Mouse (Mus musculus) layer of hippocampus, adult 9-10 months (tissue): ENCODE data around the gene Aurkb.

ENCODE experiments used
- DNase-seq: peaks from one replicate; pipeline ENCODE4 v3.0.0; 2022; ENCODE audit warnings: low spot score

Aurkb gene

DNA sequence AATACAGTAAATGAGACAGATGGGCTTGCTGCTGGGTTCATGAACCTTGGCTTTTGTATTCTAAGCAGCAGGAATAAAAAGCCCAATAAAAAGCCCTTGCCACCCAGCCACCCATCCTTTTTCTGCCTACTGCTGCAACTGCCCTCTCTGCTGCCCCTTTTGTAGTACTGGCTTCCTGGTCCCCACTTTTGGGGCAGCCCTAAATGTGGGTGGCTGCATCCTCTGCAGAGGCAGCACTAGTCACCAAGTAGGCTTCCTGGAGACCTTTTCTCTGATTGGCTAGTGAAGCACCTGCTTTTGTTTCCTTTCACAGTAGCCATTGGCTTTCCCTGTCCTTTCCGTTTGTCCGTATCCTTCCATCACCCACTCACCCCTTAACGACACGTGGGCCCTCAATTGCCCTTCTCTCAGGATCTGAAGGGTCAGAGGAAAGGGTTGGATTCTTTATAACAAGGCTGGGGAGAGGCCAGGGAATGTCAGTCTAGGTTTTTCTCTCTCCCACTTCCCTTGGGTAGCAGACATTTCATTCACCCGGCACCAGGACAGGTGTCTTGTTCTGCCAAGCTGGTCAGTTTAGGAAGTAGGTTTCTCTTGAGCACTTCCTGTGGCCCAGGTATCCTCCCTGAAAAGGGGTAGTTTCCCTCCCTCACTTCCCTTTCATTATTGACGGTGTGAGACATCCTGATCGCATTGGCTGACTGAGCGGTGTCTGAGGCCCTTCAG lies 52.8 kb downstream of the Aurkb start:
- DNase-seq: no peak

DNA sequence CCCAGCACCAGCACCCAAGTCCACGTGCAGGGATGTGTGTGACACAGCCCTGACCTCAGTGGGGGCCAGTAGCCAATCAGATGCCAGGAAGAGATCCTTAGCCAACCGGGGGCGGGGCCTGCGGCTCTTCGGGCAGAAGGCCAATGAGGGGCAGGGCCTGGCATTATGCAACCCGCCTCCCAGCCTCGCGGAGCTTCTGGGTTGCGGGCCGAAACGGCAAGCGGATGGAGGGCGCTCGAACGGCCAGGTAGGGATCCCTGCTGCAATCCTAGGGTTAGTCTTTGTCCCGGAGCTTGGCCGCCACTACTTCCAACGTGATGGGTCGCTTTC lies 53.3 kb downstream of the Aurkb start:
- peak; percentile 94 for DNase-seq

DNA sequence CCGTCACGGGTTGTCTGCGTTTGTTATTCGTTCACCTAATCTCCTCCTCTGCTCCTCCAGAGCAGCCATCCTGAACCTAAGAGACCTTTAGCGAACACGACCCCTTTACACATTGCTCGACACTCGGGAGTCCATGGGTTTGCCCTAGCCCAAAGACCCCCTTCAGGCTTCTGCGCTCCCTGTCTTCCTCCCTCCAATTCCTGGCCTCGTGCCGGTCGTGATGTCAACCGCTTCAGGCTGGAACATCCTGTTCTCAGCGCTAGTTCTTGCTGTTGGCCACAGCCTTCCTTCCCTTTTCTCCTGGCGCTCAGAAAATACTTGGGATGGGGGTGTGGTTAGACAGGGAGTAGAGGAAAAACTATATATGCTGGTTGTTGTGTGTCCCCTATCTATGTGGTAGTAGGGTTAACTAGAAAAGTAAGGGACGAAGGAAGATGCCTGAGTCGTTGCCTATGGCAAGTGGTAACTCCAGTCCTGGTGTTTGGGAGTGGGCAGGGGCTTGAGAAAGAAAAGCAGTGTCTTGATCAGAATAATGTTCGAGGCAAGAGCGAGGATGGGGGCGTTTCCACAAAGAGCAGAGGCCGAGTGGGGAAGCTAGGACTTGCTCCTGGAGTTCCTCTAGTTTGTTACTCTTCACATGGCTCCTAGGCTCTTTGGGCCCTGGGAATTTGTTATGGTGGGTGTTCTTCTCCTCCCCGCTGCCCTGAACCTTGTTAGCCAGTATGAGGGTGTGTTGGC lies 53.9 kb downstream of the Aurkb start:
- no peak for DNase-seq

DNA sequence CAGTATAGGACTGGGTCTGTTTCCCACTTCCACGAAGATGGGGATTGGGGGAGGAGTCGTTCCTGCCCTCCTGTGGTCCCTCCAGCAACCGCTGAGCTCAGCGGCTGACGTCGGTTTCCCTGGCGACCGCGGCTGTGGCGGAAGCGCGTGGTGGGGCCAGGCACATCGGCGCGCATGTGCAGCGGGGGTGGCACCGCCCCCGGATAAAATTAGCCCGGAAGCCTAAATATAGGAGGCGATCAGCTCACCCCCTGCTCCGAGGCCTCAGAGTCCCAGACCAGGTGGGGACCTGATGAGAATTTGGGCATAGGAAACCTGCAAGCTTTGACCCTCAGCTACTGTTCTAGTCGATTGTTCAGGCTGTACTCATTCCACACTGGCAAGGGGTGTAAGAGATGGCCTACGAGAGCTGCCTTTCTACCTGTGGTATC lies 54.5 kb downstream of the Aurkb start:
- DNase-seq: no peak

DNA sequence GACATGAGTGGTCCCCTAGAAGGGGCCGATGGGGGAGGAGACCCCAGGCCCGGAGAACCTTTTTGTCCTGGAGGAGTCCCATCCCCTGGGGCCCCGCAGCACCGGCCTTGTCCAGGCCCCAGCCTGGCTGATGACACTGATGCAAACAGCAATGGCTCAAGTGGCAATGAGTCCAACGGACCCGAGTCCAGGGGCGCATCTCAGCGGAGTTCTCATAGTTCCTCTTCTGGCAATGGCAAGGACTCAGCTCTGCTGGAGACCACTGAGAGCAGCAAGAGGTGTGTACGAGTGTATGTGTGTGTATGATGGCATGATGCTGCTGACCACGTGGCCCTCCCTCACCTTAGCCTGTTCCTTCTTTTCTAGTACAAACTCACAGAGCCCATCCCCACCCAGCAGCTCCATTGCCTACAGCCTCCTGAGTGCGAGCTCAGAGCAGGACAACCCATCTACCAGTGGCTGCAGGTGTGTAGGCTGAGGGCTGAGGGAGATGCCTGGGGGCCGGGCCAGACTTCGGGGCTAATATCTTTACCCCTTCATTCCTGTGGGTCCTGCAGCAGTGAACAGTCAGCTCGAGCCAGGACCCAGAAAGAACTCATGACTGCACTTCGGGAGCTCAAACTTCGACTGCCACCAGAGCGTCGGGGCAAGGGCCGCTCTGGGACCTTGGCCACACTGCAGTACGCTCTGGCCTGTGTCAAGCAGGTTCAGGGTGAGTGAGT lies 55.4 kb downstream of the Aurkb start:
- no peak for DNase-seq
